Mouse (Mus musculus): ENCODE data around the gene Nid2. TPM values are rescaled to one million over a fixed set of nuclear protein-coding genes. Genes with fewer than 3 reads are reported as not detected.

The Nid2 gene
- polyA plus RNA-seq (2014; fragmentation: Nextera tagmentation; extraction: Ambion mirVana): 61.2 and 63.0 TPM in 2 replicates

- Histone ChIP-seq H3K27me3 (ENCODE audit: control insufficient read depth, insufficient read depth, low read length) (peaks cover 6% of the 10 kb centered on the region; the same call in 1 of the 2 replicates), H3K27ac (ENCODE audit: low read depth, low read length) (peak within 1 kb of the TSS; percentile 77), H3K4me1 (ENCODE audit: control insufficient read depth, insufficient read depth, low read length) (peaks cover 14% of the 10 kb centered on the region), H3K9ac (ENCODE audit: low read length) (peak within 1 kb of the TSS; percentile 56), H3K4me2 (ENCODE audit: low read depth) (peak within 1 kb of the TSS; percentile 86), H3K36me3 (ENCODE audit: control insufficient read depth, insufficient read depth, low read length) (no peaks in the 10 kb centered on the region), H3K4me3 (ENCODE audit: low read depth, low read length) (peak within 1 kb of the TSS; percentile 41), H3K9me3 (ENCODE audit: control insufficient read depth, low read length) (no peaks in the 10 kb centered on the region)
- under 1% methylated on average over 45 of the region's 45 CpGs for WGBS
- DNase-seq (ENCODE audit: low spot score) (peak; percentile 94), ATAC-seq (ENCODE audit: insufficient read depth, low FRiP score, low TSS enrichment) (peak; percentile 96)
These were observed at the start of gene Nid2 for GRCm38 (mm10) chr14:19751025-19751771. Gene Nid2 (plus strand): TSS chr14:19751265.

- Histone ChIP-seq H3K9me3 (ENCODE audit: control insufficient read depth, low read length) (no peaks in the 10 kb centered on the region), H3K27ac (ENCODE audit: low read depth, low read length) (no peak overlapping the region), H3K4me1 (ENCODE audit: control insufficient read depth, insufficient read depth, low read length) (no peaks in the 10 kb centered on the region), H3K36me3 (ENCODE audit: control insufficient read depth, insufficient read depth, low read length) (no peaks in the 10 kb centered on the region), H3K4me3 (ENCODE audit: low read depth, low read length) (no peak overlapping the region), H3K9ac (ENCODE audit: low read length) (no peak overlapping the region), H3K4me2 (ENCODE audit: low read depth) (no peak overlapping the region), H3K27me3 (ENCODE audit: control insufficient read depth, insufficient read depth, low read length) (no peaks in the 10 kb centered on the region)
- ATAC-seq (ENCODE audit: insufficient read depth, low FRiP score, low TSS enrichment) (no peak), DNase-seq (ENCODE audit: low spot score) (no peak)
These were observed 49.5 kb upstream of the Nid2 start for GRCm38 (mm10) chr14:19701546-19701945.

DNA sequence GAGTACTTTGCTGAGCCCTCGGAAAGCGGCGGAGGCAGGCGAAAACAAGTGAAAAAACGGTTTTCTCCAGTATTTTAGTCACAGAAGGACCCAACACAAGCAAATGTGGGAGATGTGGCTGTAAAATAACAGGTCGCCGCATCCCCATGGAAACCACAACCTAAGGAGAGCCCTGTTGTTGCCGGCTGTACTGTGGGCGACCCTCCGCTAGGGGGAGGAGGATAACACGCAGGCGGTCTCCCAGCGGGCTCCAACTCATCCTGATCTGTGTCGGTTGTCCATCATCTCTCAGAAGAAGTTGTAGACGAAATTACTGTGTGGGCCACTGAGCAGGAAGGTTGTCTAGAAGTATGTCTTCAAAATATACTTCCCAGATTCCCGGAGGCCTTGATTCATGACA, 45.4 kb upstream of the Nid2 start:
- Histone ChIP-seq H3K27ac (ENCODE audit: low read depth, low read length) (no peak overlapping the region), H3K4me2 (ENCODE audit: low read depth) (no peak overlapping the region), H3K36me3 (ENCODE audit: control insufficient read depth, insufficient read depth, low read length) (no peaks in the 10 kb centered on the region), H3K9ac (ENCODE audit: low read length) (no peak overlapping the region), H3K27me3 (ENCODE audit: control insufficient read depth, insufficient read depth, low read length) (no peaks in the 10 kb centered on the region), H3K4me1 (ENCODE audit: control insufficient read depth, insufficient read depth, low read length) (peaks cover 8% of the 10 kb centered on the region; the same call in 1 of the 2 replicates), H3K4me3 (ENCODE audit: low read depth, low read length) (no peak overlapping the region), H3K9me3 (ENCODE audit: control insufficient read depth, low read length) (no peaks in the 10 kb centered on the region)
- DNase-seq (ENCODE audit: low spot score) (peak; percentile 74), ATAC-seq (ENCODE audit: insufficient read depth, low FRiP score, low TSS enrichment) (peak; percentile 56; the same call in 1 of the 2 replicates)
- 9% methylated on average over 16 of the region's 16 CpGs for WGBS

- Histone ChIP-seq H3K9ac (ENCODE audit: low read length) (no peak overlapping the region), H3K27ac (ENCODE audit: low read depth, low read length) (no peak overlapping the region), H3K4me2 (ENCODE audit: low read depth) (no peak overlapping the region), H3K36me3 (ENCODE audit: control insufficient read depth, insufficient read depth, low read length) (no peaks in the 10 kb centered on the region), H3K9me3 (ENCODE audit: control insufficient read depth, low read length) (no peaks in the 10 kb centered on the region), H3K4me1 (ENCODE audit: control insufficient read depth, insufficient read depth, low read length) (peaks cover 8% of the 10 kb centered on the region; the same call in 1 of the 2 replicates), H3K4me3 (ENCODE audit: low read depth, low read length) (no peak overlapping the region), H3K27me3 (ENCODE audit: control insufficient read depth, insufficient read depth, low read length) (no peaks in the 10 kb centered on the region)
- 4% methylated on average over 5 of the region's 5 CpGs for WGBS
- DNase-seq (ENCODE audit: low spot score) (peak; percentile 54), ATAC-seq (ENCODE audit: insufficient read depth, low FRiP score, low TSS enrichment) (peak; percentile 62; the same call in 1 of the 2 replicates)
These were observed 44.6 kb upstream of the Nid2 start for GRCm38 (mm10) chr14:19706454-19706853.

GRCm38 (mm10) chr14:19706997-19707396, 44.1 kb upstream of the Nid2 start:
- Histone ChIP-seq H3K27ac (ENCODE audit: low read depth, low read length) (no peak overlapping the region), H3K9ac (ENCODE audit: low read length) (no peak overlapping the region), H3K9me3 (ENCODE audit: control insufficient read depth, low read length) (no peaks in the 10 kb centered on the region), H3K36me3 (ENCODE audit: control insufficient read depth, insufficient read depth, low read length) (no peaks in the 10 kb centered on the region), H3K4me1 (ENCODE audit: control insufficient read depth, insufficient read depth, low read length) (peaks cover 8% of the 10 kb centered on the region; the same call in 1 of the 2 replicates), H3K27me3 (ENCODE audit: control insufficient read depth, insufficient read depth, low read length) (no peaks in the 10 kb centered on the region), H3K4me3 (ENCODE audit: low read depth, low read length) (no peak overlapping the region), H3K4me2 (ENCODE audit: low read depth) (no peak overlapping the region)
- DNase-seq (ENCODE audit: low spot score) (no peak), ATAC-seq (ENCODE audit: insufficient read depth, low FRiP score, low TSS enrichment) (no peak)
- 56% methylated on average over 2 of the region's 2 CpGs for WGBS

- no peak overlapping the region for H3K9ac ChIP-seq (ENCODE audit: low read length)
- no peaks in the 10 kb centered on the region for H3K36me3 ChIP-seq (ENCODE audit: control insufficient read depth, insufficient read depth, low read length)
- H3K9me3 ChIP-seq (ENCODE audit: control insufficient read depth, low read length): no peaks in the 10 kb centered on the region
- ATAC-seq (ENCODE audit: insufficient read depth, low FRiP score, low TSS enrichment) (no peak), DNase-seq (ENCODE audit: low spot score) (no peak)
- 57% methylated on average over 11 of the region's 11 CpGs for WGBS
- H3K4me2 ChIP-seq (ENCODE audit: low read depth): no peak overlapping the region
- H3K27me3 ChIP-seq (ENCODE audit: control insufficient read depth, insufficient read depth, low read length): no peaks in the 10 kb centered on the region
- H3K27ac ChIP-seq (ENCODE audit: low read depth, low read length): no peak overlapping the region
- H3K4me1 ChIP-seq (ENCODE audit: control insufficient read depth, insufficient read depth, low read length): peaks cover 8% of the 10 kb centered on the region; the same call in 1 of the 2 replicates
- no peak overlapping the region for H3K4me3 ChIP-seq (ENCODE audit: low read depth, low read length)
These were observed 43.2 kb upstream of the Nid2 start for GRCm38 (mm10) chr14:19707721-19708507.

- no peaks in the 10 kb centered on the region for H3K36me3 ChIP-seq (ENCODE audit: control insufficient read depth, insufficient read depth, low read length)
- no peak overlapping the region for H3K9ac ChIP-seq (ENCODE audit: low read length)
- DNase-seq (ENCODE audit: low spot score) (peak; percentile 47), ATAC-seq (ENCODE audit: insufficient read depth, low FRiP score, low TSS enrichment) (peak; percentile 45; the same call in 1 of the 2 replicates)
- no peak overlapping the region for H3K27ac ChIP-seq (ENCODE audit: low read depth, low read length)
- WGBS: 38% methylated on average over 9 of the region's 9 CpGs
- no peak overlapping the region for H3K4me3 ChIP-seq (ENCODE audit: low read depth, low read length)
- peaks cover 8% of the 10 kb centered on the region; the same call in 1 of the 2 replicates for H3K4me1 ChIP-seq (ENCODE audit: control insufficient read depth, insufficient read depth, low read length)
- H3K27me3 ChIP-seq (ENCODE audit: control insufficient read depth, insufficient read depth, low read length): no peaks in the 10 kb centered on the region
- no peaks in the 10 kb centered on the region for H3K9me3 ChIP-seq (ENCODE audit: control insufficient read depth, low read length)
- H3K4me2 ChIP-seq (ENCODE audit: low read depth): peak overlapping the region; percentile 2; the same call in 1 of the 2 replicates
These were observed 41.9 kb upstream of the Nid2 start for GRCm38 (mm10) chr14:19709161-19709560.

GRCm38 (mm10) chr14:19711771-19712170, 39.3 kb upstream of the Nid2 start:
- WGBS: 78% methylated on average over 1 of the region's 1 CpGs

More at GRCm38 (mm10) chr14:19711771-19712170, 39.3 kb upstream of the Nid2 start:
- Histone ChIP-seq H3K4me2 (ENCODE audit: low read depth) (no peak overlapping the region), H3K4me1 (ENCODE audit: control insufficient read depth, insufficient read depth, low read length) (peaks cover 8% of the 10 kb centered on the region; the same call in 1 of the 2 replicates), H3K9me3 (ENCODE audit: control insufficient read depth, low read length) (no peaks in the 10 kb centered on the region), H3K27me3 (ENCODE audit: control insufficient read depth, insufficient read depth, low read length) (no peaks in the 10 kb centered on the region), H3K4me3 (ENCODE audit: low read depth, low read length) (no peak overlapping the region), H3K27ac (ENCODE audit: low read depth, low read length) (no peak overlapping the region), H3K9ac (ENCODE audit: low read length) (no peak overlapping the region), H3K36me3 (ENCODE audit: control insufficient read depth, insufficient read depth, low read length) (no peaks in the 10 kb centered on the region)
- DNase-seq (ENCODE audit: low spot score) (no peak), ATAC-seq (ENCODE audit: insufficient read depth, low FRiP score, low TSS enrichment) (no peak)

Data from neural tube, embryonic 11.5 days (tissue).